Mouse (Mus musculus): ENCODE results near the gene Gpr142.

The Gpr142 gene

DNA sequence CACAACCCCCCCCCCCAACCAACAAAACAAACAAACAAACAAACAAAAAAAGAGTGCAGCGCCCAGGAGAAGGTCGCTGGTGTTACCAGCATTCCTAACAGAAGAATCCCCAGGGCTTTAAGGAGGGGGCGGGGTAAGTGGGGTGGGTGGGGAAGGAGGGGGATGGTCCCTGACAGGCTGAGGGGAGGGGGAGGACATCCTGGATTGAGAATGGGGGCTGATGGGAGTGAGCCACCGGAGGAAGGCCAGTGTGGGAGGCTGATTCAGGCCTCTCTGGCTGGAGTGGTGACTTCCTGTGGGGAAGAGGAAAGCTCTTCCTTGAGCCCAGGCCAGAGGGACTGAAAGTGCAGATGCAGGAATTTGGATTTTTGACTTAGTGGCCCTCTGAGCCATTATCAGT, 47.6 kb downstream of the Gpr142 start:
- DNase-seq = no peak

DNA sequence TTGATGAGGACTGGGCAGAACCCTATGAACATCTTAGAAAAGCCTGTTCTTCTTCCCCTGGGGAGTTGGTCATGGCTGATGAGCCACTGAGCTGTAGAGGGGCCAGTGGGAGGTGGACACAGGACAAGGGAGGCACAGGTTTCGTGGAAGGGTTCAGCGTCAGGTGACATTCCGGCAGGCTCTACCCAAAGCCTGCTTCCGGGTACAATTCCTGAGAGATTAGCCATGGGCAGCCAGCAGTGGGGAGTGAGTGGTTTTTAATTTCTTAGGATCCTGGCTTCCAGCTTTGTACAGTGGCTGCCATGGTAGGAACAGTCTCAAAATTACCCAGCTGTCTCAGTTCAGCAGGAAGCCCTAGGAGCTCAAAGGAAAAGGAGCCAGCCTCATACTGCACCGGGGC, 48.3 kb downstream of the Gpr142 start:
- no peak for DNase-seq

DNA sequence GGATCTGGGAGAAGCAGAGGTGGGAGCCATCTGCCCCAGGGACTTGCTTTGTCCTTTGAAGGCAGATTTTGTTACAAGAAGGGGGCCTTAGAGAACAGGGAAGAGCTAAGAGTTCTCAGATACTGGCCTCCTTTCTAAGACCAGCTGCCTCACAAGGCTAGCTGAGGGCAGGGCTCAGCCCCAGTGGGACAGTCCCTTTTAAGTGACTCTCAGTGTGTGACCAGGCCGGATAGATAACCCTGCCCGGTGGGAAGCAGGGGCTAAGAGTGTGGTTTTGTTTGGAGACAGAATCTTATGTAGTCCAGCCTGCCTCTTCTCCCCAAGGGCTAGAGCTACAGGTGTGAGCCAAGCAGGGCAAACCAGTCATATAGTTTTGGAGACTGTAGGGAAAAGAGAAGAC, 50.8 kb downstream of the Gpr142 start:
- no peak for DNase-seq

DNA sequence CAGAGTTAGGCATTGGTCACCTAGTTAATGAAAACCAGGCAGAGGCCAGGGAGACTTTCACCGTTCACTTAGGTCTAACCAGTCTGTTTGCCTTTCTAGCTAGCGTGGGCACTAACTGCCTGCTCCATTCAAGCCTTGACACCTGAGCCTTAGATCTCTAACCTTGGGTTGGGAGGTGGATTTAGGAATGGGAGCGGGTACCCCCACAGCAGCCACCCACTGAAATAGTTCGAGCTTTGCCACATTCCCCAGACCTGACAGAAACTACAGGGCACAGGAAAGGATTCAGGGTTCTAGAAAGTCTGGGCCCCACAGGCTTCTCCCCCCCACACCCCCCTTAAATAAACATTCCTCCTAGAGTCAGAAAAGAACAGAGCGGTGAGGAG, 51.3 kb downstream of the Gpr142 start:
- DNase-seq = peak; percentile 39

GRCm38 (mm10) chr11:114850452-114851268, 51.9 kb downstream of the Gpr142 start, which contains the start of gene Gprc5c:
Gprc5c (plus strand) TSS chr11:114851152.
- DNase-seq = peak; percentile 69

GRCm38 (mm10) chr11:114851269-114851607, 52.5 kb downstream of the Gpr142 start:
- DNase-seq = no peak

- peak; percentile 84 for DNase-seq
Measured at GRCm38 (mm10) chr11:114851608-114852310, 53.0 kb downstream of the Gpr142 start.

GRCm38 (mm10) chr11:114852311-114853173, 53.8 kb downstream of the Gpr142 start:
- DNase-seq = peak; percentile 75

DNA sequence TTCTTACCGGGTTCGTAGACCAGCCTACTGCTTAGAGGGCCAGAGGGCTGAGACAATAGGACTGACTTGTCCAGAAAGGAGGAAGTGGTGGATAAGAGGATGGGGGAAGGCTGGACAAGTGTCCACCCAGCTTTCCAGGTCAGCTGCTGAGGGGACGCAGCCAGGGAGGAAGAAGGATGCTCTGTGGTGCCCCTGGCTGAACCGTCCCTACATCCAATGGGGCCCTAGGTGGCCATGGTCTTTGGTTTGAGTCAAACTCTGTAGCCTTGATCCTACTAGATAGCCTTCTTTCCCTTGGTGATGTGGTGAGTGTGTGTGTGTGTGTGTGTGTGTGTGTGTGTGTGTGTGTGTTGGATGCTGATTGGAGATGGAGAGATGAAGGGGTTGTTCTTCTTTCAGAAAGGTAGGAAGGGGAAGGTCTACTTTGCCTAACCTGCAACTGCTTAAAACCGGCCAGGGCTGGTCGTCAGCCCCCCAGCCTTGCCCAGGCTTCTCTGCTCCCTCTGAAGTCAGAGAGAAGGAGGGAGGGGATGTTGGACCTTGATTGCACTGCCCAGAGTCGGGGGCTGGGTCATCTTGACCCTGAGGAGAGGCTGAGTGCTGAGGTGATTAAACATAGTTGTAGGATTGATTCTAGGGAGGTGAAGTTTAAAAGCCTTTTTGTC, 54.6 kb downstream of the Gpr142 start:
- no peak for DNase-seq

GRCm38 (mm10) chr11:114854581-114854980, 55.9 kb downstream of the Gpr142 start:
- DNase-seq = no peak

- DNase-seq = no peak
Measured at GRCm38 (mm10) chr11:114856125-114856524, 57.4 kb downstream of the Gpr142 start.
